Comparison of ENCODE assay signal across 8 mouse cellular contexts in genomic region chr4:141301116-141301553, GRCm38 (mm10). TPM values are rescaled to one million over a fixed set of nuclear protein-coding genes. Genes with fewer than 3 reads are reported as not detected.
DNase-seq lines count a peak whose midpoint lies in the region; ATAC-seq lines count a peak whose summit lies in the region.

TSS of gene Epha2 (plus strand) at chr4:141301240.

- H3K4me2 ChIP-seq in midbrain, embryonic 11.5 days: peak within 1 kb of the TSS; percentile 97

- H3K36me3 ChIP-seq in midbrain, embryonic 11.5 days (ENCODE audit: control insufficient read depth, insufficient read depth, low read length): no peaks in the 10 kb centered on the region

- ATAC-seq in CD4-positive, CD25-positive, alpha-beta regulatory T cell, adult 4 months: no peak
- peak; percentile 69 for ATAC-seq in midbrain, embryonic 11.5 days (ENCODE audit: low FRiP score)

- H3K27ac ChIP-seq in midbrain, embryonic 11.5 days (ENCODE audit: low read depth, low read length): no peak within 1 kb of the TSS; the same call in 1 of the 2 replicates

- peak within 1 kb of the TSS; percentile 72 for H3K4me3 ChIP-seq in midbrain, embryonic 11.5 days (ENCODE audit: low read depth, low read length)

- no peaks in the 10 kb centered on the region for H3K9me3 ChIP-seq in midbrain, embryonic 11.5 days (ENCODE audit: control insufficient read depth, low read length)

- H3K27me3 ChIP-seq in midbrain, embryonic 11.5 days (ENCODE audit: control insufficient read depth, insufficient read depth, low read length): peaks cover 28% of the 10 kb centered on the region

- peak; percentile 12 for DNase-seq in CD4-positive, CD25-positive, alpha-beta regulatory T cell, adult 2 months (ENCODE audit: low read depth, low spot score)
- DNase-seq in embryo, embryonic 11.5 days (ENCODE audit: low read depth, low spot score): peak; percentile 79
- peak; percentile 100 for DNase-seq in heart, adult 11 months
- DNase-seq in kidney, adult 18-20 months: peak; percentile 97
- DNase-seq in left cerebral cortex, postnatal 4 days: peak; percentile 69
- DNase-seq in midbrain, embryonic 11.5 days (ENCODE audit: low spot score, missing footprints): peak; percentile 99
- peak; percentile 20 to 61 for DNase-seq in spleen, postnatal 10 days (ENCODE audit: low spot score in 2 of 2)

- whole genome bisulfite sequencing in midbrain, embryonic 11.5 days: under 1% methylated on average over 35 of the region's 35 CpGs

- peaks cover 29% of the 10 kb centered on the region for H3K4me1 ChIP-seq in midbrain, embryonic 11.5 days (ENCODE audit: control insufficient read depth, insufficient read depth, low read length)

- intact Hi-C loops in left cerebral cortex, postnatal 4 days (cut with DNase I): no loop called here

- peak within 1 kb of the TSS; percentile 75 for H3K9ac ChIP-seq in midbrain, embryonic 11.5 days (ENCODE audit: low read length)

RNA-seq across cellular contexts. Expression of gene Epha2, which starts in this region (rescaled TPM):
- polyA plus RNA-seq in CD4-positive, CD25-positive, alpha-beta regulatory T cell, adult 4 months (2017; shearing (Covaris generic)): under 1 TPM in 1 of 2 experiments, not detected in 1; 0.34 TPM
- total RNA-seq in left cerebral cortex, postnatal 4 days (2021): 1 to 10 TPM; 1.6 TPM
- polyA plus RNA-seq in midbrain, embryonic 11.5 days (2014; fragmentation: Nextera tagmentation; extraction: Ambion mirVana): 2.2 and 2.5 TPM in 2 replicates

Comparison
In these comparisons a context has a peak if more than half of its experiments do, and no peak if none do; other contexts are left out.
1. DNase-seq: peak in every context shown above with its lines; median percentile 100 in heart, adult 11 months; 99 in midbrain, embryonic 11.5 days; 97 in kidney, adult 18-20 months; 79 in embryo, embryonic 11.5 days; 69 in left cerebral cortex, postnatal 4 days; 40 in spleen, postnatal 10 days; 12 in CD4-positive, CD25-positive, alpha-beta regulatory T cell, adult 2 months.